Mouse (Mus musculus): ENCODE results near the gene Gucy2c. TPM values are rescaled to one million over a fixed set of nuclear protein-coding genes. Genes with fewer than 3 reads are reported as not detected.
A peak's percentile ranks its signal among the peaks of the same experiment; 100 is the strongest.

The Gucy2c gene
- polyA plus RNA-seq, 1 experiment from 2014 or later, result 0.14 TPM

DNA sequence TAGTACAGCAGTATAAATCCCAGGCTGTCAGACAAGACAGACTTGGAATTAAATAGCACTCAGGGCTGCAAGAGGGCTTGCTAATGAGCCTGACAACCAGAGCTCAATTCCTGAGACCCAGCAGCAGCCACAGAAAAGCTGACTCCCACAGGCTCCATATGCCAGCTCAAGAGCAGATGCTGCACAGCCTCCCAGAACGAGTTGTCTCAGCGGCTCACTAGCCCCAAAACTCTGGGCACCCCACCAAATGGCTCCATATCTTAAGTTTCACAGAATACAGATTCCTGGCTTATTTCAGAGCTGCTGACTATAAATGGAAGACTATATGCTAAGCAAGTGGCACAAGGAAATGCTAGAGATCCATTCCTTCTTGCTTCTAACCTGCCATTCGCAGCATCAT is 36.0 kb upstream of the Gucy2c start:
- DNase-seq (ENCODE audit: low spot score) (no peak), ATAC-seq (replicated peaks; ENCODE audit: insufficient number of reproducible peaks, low FRiP score, low TSS enrichment, low read depth) (no peak)
- no peak overlapping the region for H3K9ac ChIP-seq (replicated peaks; ENCODE audit: low read length)
- no peak overlapping the region for H3K27ac ChIP-seq (replicated peaks; ENCODE audit: low read depth, low read length)
- WGBS, result 94% methylated on average over 3 of the region's 3 CpGs
- no peaks in the 10 kb centered on the region for H3K27me3 ChIP-seq (ENCODE audit: control insufficient read depth, insufficient read depth, low read length)
- H3K4me2 ChIP-seq (ENCODE audit: low read depth, low read length), result no peak overlapping the region
- no peaks in the 10 kb centered on the region for H3K9me3 ChIP-seq (replicated peaks; ENCODE audit: control insufficient read depth, low read length)
- H3K4me1 ChIP-seq (ENCODE audit: control insufficient read depth, insufficient read depth, low read length), result no peaks in the 10 kb centered on the region
- H3K4me3 ChIP-seq (ENCODE audit: low read depth, low read length), result no peak overlapping the region
- H3K36me3 ChIP-seq (replicated peaks; ENCODE audit: control insufficient read depth, insufficient read depth, low read depth, low read length), result peaks cover 34% of the 10 kb centered on the region

DNA sequence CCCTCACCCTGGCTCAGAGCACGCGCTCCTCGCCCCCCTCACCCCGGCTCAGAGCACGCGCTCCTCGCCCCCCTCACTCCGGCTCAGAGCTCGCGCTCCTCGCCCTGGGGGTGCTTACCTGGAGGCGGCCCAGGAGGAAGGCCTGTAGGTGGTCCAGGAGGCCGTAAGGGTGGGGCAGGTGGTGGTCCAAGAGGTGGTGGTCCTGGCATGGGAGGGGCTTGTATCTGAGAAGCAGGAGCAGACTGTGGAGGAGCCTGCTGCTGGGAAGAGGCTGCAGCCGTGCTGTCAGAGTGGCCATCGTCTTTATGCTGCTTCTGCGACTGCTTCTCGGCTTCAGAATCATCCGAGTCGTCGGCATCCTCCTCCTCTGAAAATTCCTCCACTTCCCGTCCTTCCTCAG is 35.3 kb upstream of the Gucy2c start:
- Histone ChIP-seq H3K4me1 (ENCODE audit: control insufficient read depth, insufficient read depth, low read length) (no peaks in the 10 kb centered on the region), H3K4me2 (ENCODE audit: low read depth, low read length) (no peak overlapping the region), H3K27ac (replicated peaks; ENCODE audit: low read depth, low read length) (no peak overlapping the region), H3K9ac (replicated peaks; ENCODE audit: low read length) (no peak overlapping the region), H3K27me3 (ENCODE audit: control insufficient read depth, insufficient read depth, low read length) (no peaks in the 10 kb centered on the region), H3K9me3 (replicated peaks; ENCODE audit: control insufficient read depth, low read length) (no peaks in the 10 kb centered on the region), H3K4me3 (ENCODE audit: low read depth, low read length) (no peak overlapping the region), H3K36me3 (replicated peaks; ENCODE audit: control insufficient read depth, insufficient read depth, low read depth, low read length) (peaks cover 36% of the 10 kb centered on the region)
- WGBS, result 90% methylated on average over 19 of the region's 21 CpGs
- no peak for ATAC-seq (replicated peaks; ENCODE audit: insufficient number of reproducible peaks, low FRiP score, low TSS enrichment, low read depth)
- DNase-seq (ENCODE audit: low spot score), result no peak

DNA sequence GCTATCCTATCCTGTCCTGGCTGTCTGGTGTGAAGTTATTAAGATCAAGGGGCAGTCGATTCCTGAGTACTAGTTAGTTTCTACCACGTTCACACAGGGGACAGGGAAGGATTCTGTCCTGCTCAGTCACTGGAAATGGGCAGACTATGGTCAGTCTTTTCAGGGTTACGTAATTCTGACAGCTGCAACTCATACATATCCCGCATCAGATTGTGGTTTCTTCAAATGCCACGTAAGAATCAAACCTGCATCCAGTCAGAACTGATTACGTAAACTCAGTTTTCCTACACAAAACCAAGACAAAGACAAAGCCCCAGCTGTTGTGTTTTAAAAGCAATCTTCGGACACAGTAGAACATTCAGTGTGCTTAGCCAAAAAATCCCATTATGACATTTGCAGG is 33.8 kb upstream of the Gucy2c start:
- no peak overlapping the region for H3K9ac ChIP-seq (replicated peaks; ENCODE audit: low read length)
- H3K4me1 ChIP-seq (ENCODE audit: control insufficient read depth, insufficient read depth, low read length), result no peaks in the 10 kb centered on the region
- H3K4me2 ChIP-seq (ENCODE audit: low read depth, low read length), result no peak overlapping the region
- no peak overlapping the region for H3K4me3 ChIP-seq (ENCODE audit: low read depth, low read length)
- 95% methylated on average over 7 of the region's 7 CpGs for WGBS
- no peak overlapping the region for H3K27ac ChIP-seq (replicated peaks; ENCODE audit: low read depth, low read length)
- DNase-seq (ENCODE audit: low spot score) (no peak), ATAC-seq (replicated peaks; ENCODE audit: insufficient number of reproducible peaks, low FRiP score, low TSS enrichment, low read depth) (no peak)
- H3K27me3 ChIP-seq (ENCODE audit: control insufficient read depth, insufficient read depth, low read length), result no peaks in the 10 kb centered on the region
- H3K9me3 ChIP-seq (replicated peaks; ENCODE audit: control insufficient read depth, low read length), result no peaks in the 10 kb centered on the region
- peaks cover 30% of the 10 kb centered on the region for H3K36me3 ChIP-seq (replicated peaks; ENCODE audit: control insufficient read depth, insufficient read depth, low read depth, low read length)

DNA sequence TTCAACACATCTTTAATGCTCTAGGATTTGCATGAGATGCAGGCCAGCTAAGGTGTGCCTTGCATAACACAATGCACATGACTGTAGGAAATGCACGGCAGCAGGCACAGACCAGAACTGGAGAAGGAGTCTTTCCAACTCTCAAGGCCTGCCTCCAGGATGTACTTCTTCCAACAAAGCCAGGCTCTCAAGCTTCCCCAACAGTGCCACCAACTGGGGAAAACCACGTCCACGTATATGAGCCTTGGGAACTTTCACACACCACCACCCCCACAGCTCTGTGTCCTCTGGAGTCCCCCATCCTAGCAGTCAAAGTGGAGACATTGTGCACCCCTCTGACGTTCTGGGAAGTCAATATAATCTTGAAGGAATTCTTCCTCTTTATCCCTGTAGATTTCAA is 31.6 kb upstream of the Gucy2c start:
- ATAC-seq (replicated peaks; ENCODE audit: insufficient number of reproducible peaks, low FRiP score, low TSS enrichment, low read depth) (no peak), DNase-seq (ENCODE audit: low spot score) (peak; percentile 21)
- H3K9ac ChIP-seq (replicated peaks; ENCODE audit: low read length), result no peak overlapping the region
- H3K4me1 ChIP-seq (ENCODE audit: control insufficient read depth, insufficient read depth, low read length), result no peaks in the 10 kb centered on the region
- H3K4me3 ChIP-seq (ENCODE audit: low read depth, low read length), result no peak overlapping the region
- WGBS, result 54% methylated on average over 4 of the region's 4 CpGs
- H3K27me3 ChIP-seq (ENCODE audit: control insufficient read depth, insufficient read depth, low read length), result no peaks in the 10 kb centered on the region
- H3K27ac ChIP-seq (replicated peaks; ENCODE audit: low read depth, low read length), result no peak overlapping the region
- H3K4me2 ChIP-seq (ENCODE audit: low read depth, low read length), result no peak overlapping the region
- H3K9me3 ChIP-seq (replicated peaks; ENCODE audit: control insufficient read depth, low read length), result no peaks in the 10 kb centered on the region
- H3K36me3 ChIP-seq (replicated peaks; ENCODE audit: control insufficient read depth, insufficient read depth, low read depth, low read length), result peaks cover 26% of the 10 kb centered on the region

DNA sequence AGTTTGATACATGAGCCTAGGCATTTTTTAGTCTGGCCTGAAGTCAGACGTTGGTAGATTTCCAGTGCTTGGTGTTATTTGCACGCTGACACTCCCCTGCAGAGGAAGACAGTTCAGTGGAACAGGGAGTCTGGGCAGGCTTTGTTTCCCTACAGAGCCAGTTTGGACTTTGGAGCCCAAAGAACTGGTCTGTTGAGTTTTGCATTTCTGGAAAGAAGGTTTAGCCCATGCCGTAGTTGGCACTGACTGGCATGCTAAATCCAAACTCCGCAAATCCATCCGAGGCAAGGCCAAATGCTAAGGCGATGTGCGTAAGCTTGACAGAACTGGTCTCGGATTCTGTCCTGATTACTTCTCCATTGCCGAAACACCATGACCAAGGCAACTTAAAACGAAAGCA is 29.6 kb upstream of the Gucy2c start:
- no peak for ATAC-seq (replicated peaks; ENCODE audit: insufficient number of reproducible peaks, low FRiP score, low TSS enrichment, low read depth)
- Histone ChIP-seq H3K4me2 (ENCODE audit: low read depth, low read length) (no peak overlapping the region), H3K27me3 (ENCODE audit: control insufficient read depth, insufficient read depth, low read length) (no peaks in the 10 kb centered on the region), H3K9me3 (replicated peaks; ENCODE audit: control insufficient read depth, low read length) (no peaks in the 10 kb centered on the region), H3K27ac (replicated peaks; ENCODE audit: low read depth, low read length) (no peak overlapping the region), H3K9ac (replicated peaks; ENCODE audit: low read length) (no peak overlapping the region), H3K36me3 (replicated peaks; ENCODE audit: control insufficient read depth, insufficient read depth, low read depth, low read length) (peaks cover 19% of the 10 kb centered on the region), H3K4me3 (ENCODE audit: low read depth, low read length) (no peak overlapping the region), H3K4me1 (ENCODE audit: control insufficient read depth, insufficient read depth, low read length) (no peaks in the 10 kb centered on the region)
- WGBS, result 90% methylated on average over 10 of the region's 10 CpGs
- no peak for DNase-seq (ENCODE audit: low spot score)

DNA sequence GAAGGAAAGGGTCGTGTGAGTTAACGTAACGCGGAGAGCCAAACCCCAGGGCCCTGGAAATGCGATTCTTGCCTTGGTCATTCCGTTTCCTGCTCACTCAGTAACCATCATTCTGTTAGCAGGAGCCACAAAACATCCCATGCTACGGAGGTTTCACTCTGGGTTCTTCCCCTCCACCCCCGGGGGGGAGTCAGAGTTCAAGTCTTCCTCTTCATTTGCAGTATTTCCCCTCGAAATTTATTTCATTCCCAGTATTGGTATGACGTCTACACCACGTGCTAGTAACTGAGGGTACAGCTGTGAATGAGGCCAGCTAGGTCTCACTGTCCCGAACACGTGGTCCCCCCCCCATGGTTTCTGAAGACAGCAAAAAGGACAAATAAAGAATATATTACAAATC is 28.1 kb upstream of the Gucy2c start:
- WGBS, result 68% methylated on average over 13 of the region's 13 CpGs
- peaks cover 10% of the 10 kb centered on the region for H3K36me3 ChIP-seq (replicated peaks; ENCODE audit: control insufficient read depth, insufficient read depth, low read depth, low read length)
- ATAC-seq (replicated peaks; ENCODE audit: insufficient number of reproducible peaks, low FRiP score, low TSS enrichment, low read depth) (no peak), DNase-seq (ENCODE audit: low spot score) (no peak)
- H3K9me3 ChIP-seq (replicated peaks; ENCODE audit: control insufficient read depth, low read length), result no peaks in the 10 kb centered on the region
- H3K9ac ChIP-seq (replicated peaks; ENCODE audit: low read length), result no peak overlapping the region
- H3K27ac ChIP-seq (replicated peaks; ENCODE audit: low read depth, low read length), result no peak overlapping the region
- peak overlapping the region; percentile 93 for H3K4me2 ChIP-seq (ENCODE audit: low read depth, low read length)
- no peaks in the 10 kb centered on the region for H3K27me3 ChIP-seq (ENCODE audit: control insufficient read depth, insufficient read depth, low read length)
- H3K4me3 ChIP-seq (ENCODE audit: low read depth, low read length), result no peak overlapping the region
- no peaks in the 10 kb centered on the region for H3K4me1 ChIP-seq (ENCODE audit: control insufficient read depth, insufficient read depth, low read length)

DNA sequence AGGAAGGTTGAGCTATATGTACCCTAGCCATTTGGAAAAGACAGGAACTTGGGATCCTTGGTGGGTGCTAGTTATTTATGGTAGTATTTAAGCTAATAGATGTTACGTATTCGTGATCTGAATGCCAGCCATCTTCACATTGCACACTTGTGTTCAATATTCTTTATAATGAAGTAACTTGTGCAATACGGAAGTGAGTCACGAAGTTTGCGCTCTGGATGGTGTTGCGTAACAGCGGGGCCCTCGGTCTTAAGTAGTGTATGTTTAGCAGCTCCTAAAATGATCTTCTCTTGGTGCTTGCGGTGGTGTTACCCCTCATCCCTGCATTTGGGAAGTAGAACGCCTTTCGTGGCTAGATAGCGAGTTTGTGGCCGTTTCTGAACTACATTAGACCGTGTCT is 27.5 kb upstream of the Gucy2c start:
- Histone ChIP-seq H3K4me1 (ENCODE audit: control insufficient read depth, insufficient read depth, low read length) (no peaks in the 10 kb centered on the region), H3K9me3 (replicated peaks; ENCODE audit: control insufficient read depth, low read length) (no peaks in the 10 kb centered on the region), H3K4me2 (ENCODE audit: low read depth, low read length) (peak overlapping the region; percentile 93), H3K9ac (replicated peaks; ENCODE audit: low read length) (peak overlapping the region; percentile 58), H3K36me3 (replicated peaks; ENCODE audit: control insufficient read depth, insufficient read depth, low read depth, low read length) (peaks cover 5% of the 10 kb centered on the region), H3K27ac (replicated peaks; ENCODE audit: low read depth, low read length) (no peak overlapping the region), H3K4me3 (ENCODE audit: low read depth, low read length) (peak overlapping the region; percentile 63), H3K27me3 (ENCODE audit: control insufficient read depth, insufficient read depth, low read length) (no peaks in the 10 kb centered on the region)
- WGBS, result 30% methylated on average over 14 of the region's 14 CpGs
- peak; percentile 19 for DNase-seq (ENCODE audit: low spot score)
- no peak for ATAC-seq (replicated peaks; ENCODE audit: insufficient number of reproducible peaks, low FRiP score, low TSS enrichment, low read depth)

DNA sequence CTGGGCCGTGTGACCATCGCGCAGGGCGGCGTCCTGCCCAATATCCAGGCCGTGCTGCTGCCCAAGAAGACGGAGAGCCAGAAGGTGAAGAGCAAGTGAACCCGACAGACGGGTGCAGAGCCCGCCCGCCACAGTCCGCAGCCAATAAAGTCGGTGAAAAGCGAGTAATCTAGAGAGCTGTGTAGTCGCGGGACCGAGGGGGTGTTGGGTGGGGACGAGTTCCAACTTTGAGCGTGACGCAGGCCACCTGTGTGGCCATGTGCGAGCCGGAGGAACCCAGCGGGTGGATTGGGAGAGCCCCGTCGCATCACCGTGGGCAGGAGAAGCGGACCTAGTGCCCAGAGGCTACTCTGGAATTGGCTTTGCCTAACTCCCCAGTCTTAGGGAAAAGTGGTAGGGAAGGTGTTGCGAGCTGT is 27.1 kb upstream of the Gucy2c start:
- WGBS, result under 1% methylated on average over 28 of the region's 28 CpGs
- peak overlapping the region; percentile 93 for H3K4me2 ChIP-seq (ENCODE audit: low read depth, low read length)
- H3K36me3 ChIP-seq (replicated peaks; ENCODE audit: control insufficient read depth, insufficient read depth, low read depth, low read length), result peaks cover 4% of the 10 kb centered on the region; the same call in 1 of the 2 replicates
- H3K27me3 ChIP-seq (ENCODE audit: control insufficient read depth, insufficient read depth, low read length), result no peaks in the 10 kb centered on the region
- no peak for DNase-seq (ENCODE audit: low spot score)
- H3K4me3 ChIP-seq (ENCODE audit: low read depth, low read length), result peak overlapping the region; percentile 63
- no peak for ATAC-seq (replicated peaks; ENCODE audit: insufficient number of reproducible peaks, low FRiP score, low TSS enrichment, low read depth)
- H3K9me3 ChIP-seq (replicated peaks; ENCODE audit: control insufficient read depth, low read length), result no peaks in the 10 kb centered on the region
- H3K4me1 ChIP-seq (ENCODE audit: control insufficient read depth, insufficient read depth, low read length), result no peaks in the 10 kb centered on the region
- peak overlapping the region; percentile 58 for H3K9ac ChIP-seq (replicated peaks; ENCODE audit: low read length)
- no peak overlapping the region for H3K27ac ChIP-seq (replicated peaks; ENCODE audit: low read depth, low read length)

All from embryonic facial prominence, embryonic 11.5 days (tissue).